Mouse (Mus musculus): ENCODE data around the gene Sdk1.

DNA sequence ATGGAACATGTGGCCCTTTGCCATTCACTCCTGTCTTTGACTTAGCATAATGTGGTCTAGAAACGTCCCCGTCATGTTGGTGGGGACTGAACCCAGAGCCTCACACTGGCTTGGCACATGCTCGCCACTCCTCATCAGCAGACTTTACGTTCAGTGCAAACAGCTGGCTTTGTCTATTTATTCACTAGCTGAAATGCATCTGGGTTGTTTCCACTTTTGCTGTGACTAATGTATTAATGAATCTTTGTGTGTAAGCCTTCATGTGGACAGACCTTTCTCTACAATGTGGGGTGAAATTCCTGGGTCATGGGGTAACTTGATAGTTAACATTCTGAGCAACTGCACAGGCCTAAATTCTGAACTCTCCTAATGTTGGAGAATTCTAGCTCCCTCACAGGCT is 317.4 kb downstream of the Sdk1 start:
- TF ChIP-seq CTCF (conservative IDR thresholded peaks at IDR 0.05 in 1 of 2, IDR thresholded peaks at IDR 0.05 in 1 of 2; ENCODE audit: low read depth in 2 of 2, low read length in 2 of 2) = no peak
- no peak for TF ChIP-seq ZNF384 (IDR thresholded peaks at IDR 0.05; ENCODE audit: low read depth, low read length)
- no peak for TF ChIP-seq MAX (IDR thresholded peaks at IDR 0.05; ENCODE audit: low read length)

Data from CH12.LX (cell line).